Mouse (Mus musculus): ENCODE measurements around the gene Tbata.

Gene Tbata

GRCm38 (mm10) chr10:61171654-61172053 is at the start of gene Tbata:
Gene Tbata, plus strand, starts transcription at chr10:61171954.
- DNase-seq (ENCODE audit: low spot score in 2 of 2): no peak

GRCm38 (mm10) chr10:61123276-61123913 is 48.4 kb upstream of the Tbata start:
- DNase-seq (ENCODE audit: low spot score in 2 of 2): no peak

GRCm38 (mm10) chr10:61124462-61124861 is 47.3 kb upstream of the Tbata start:
- no peak for DNase-seq (ENCODE audit: low spot score in 2 of 2)

- no peak for DNase-seq (ENCODE audit: low spot score in 2 of 2)
Observed at GRCm38 (mm10) chr10:61128701-61129365, 42.9 kb upstream of the Tbata start.

- DNase-seq (ENCODE audit: low spot score in 2 of 2): no peak
Observed at GRCm38 (mm10) chr10:61130959-61131358, 40.8 kb upstream of the Tbata start.

- no peak for DNase-seq (ENCODE audit: low spot score in 2 of 2)
Observed at GRCm38 (mm10) chr10:61134041-61134440, 37.7 kb upstream of the Tbata start.

GRCm38 (mm10) chr10:61135226-61135839 is 36.4 kb upstream of the Tbata start:
- DNase-seq (ENCODE audit: low spot score in 2 of 2): no peak

- DNase-seq (ENCODE audit: low spot score in 2 of 2): no peak
Observed at GRCm38 (mm10) chr10:61137567-61137966, 34.2 kb upstream of the Tbata start.

- no peak for DNase-seq (ENCODE audit: low spot score in 2 of 2)
Observed at GRCm38 (mm10) chr10:61143343-61143742, 28.4 kb upstream of the Tbata start.

- no peak for DNase-seq (ENCODE audit: low spot score in 2 of 2)
Observed at GRCm38 (mm10) chr10:61145766-61146118, 26.0 kb upstream of the Tbata start.

- peak; percentile 43 to 63 for DNase-seq (ENCODE audit: low spot score in 2 of 2)
Observed at GRCm38 (mm10) chr10:61146119-61146806, 25.5 kb upstream of the Tbata start.

- peak in 1 of 2 experiments; percentile 27 for DNase-seq (ENCODE audit: low spot score in 2 of 2)
Observed at GRCm38 (mm10) chr10:61146807-61147156, 25.0 kb upstream of the Tbata start.

- DNase-seq (ENCODE audit: low spot score in 2 of 2): peak; percentile 92 to 93
Observed at GRCm38 (mm10) chr10:61147157-61148040, 24.4 kb upstream of the Tbata start, which contains the start of gene Sgpl1. Gene Sgpl1, minus strand, starts transcription at chr10:61147703.

- DNase-seq (ENCODE audit: low spot score in 2 of 2): no peak
Observed at GRCm38 (mm10) chr10:61149476-61149875, 22.3 kb upstream of the Tbata start.

- no peak for DNase-seq (ENCODE audit: low spot score in 2 of 2)
Observed at GRCm38 (mm10) chr10:61150616-61151015, 21.1 kb upstream of the Tbata start.

- DNase-seq (ENCODE audit: low spot score in 2 of 2): no peak
Observed at GRCm38 (mm10) chr10:61152131-61152530, 19.6 kb upstream of the Tbata start.

GRCm38 (mm10) chr10:61155611-61156010 is 16.1 kb upstream of the Tbata start:
- no peak for DNase-seq (ENCODE audit: low spot score in 2 of 2)

- no peak for DNase-seq (ENCODE audit: low spot score in 2 of 2)
Observed at GRCm38 (mm10) chr10:61156453-61156852, 15.3 kb upstream of the Tbata start.

GRCm38 (mm10) chr10:61158594-61158993 is 13.2 kb upstream of the Tbata start:
- DNase-seq (ENCODE audit: low spot score in 2 of 2): no peak

GRCm38 (mm10) chr10:61160089-61160488 is 11.7 kb upstream of the Tbata start:
- no peak for DNase-seq (ENCODE audit: low spot score in 2 of 2)

- DNase-seq (ENCODE audit: low spot score in 2 of 2): no peak
Observed at GRCm38 (mm10) chr10:61160671-61161070, 11.1 kb upstream of the Tbata start.

- DNase-seq (ENCODE audit: low spot score in 2 of 2): no peak
Observed at GRCm38 (mm10) chr10:61162366-61162765, 9.4 kb upstream of the Tbata start.
